8 mouse cellular contexts compared by ENCODE assay signal in genomic region chr17:57219884-57220207, GRCm38 (mm10). TPM values are rescaled to one million over a fixed set of nuclear protein-coding genes. Genes with fewer than 3 reads are reported as not detected.
DNase-seq lines count a peak whose midpoint lies in the region; ATAC-seq and TF ChIP-seq lines count a peak whose summit lies in the region.

No protein-coding gene starts in this region.

- no peaks in the 10 kb centered on the region for H3K4me1 ChIP-seq in forebrain, postnatal 0 days (ENCODE audit: insufficient read depth)
- H3K4me1 ChIP-seq in forebrain, embryonic 13.5 days: no peaks in the 10 kb centered on the region
- H3K4me1 ChIP-seq in intestine, postnatal 0 days (replicated peaks; ENCODE audit: control insufficient read depth, insufficient read depth, low read length): no peaks in the 10 kb centered on the region

- TF ChIP-seq CTCF in forebrain, postnatal 0 days (IDR thresholded peaks at IDR 0.05; ENCODE audit: low read depth): peak; percentile 43; the same call in 1 of the 2 replicates
- peak; percentile 84 for TF ChIP-seq CTCF in intestine, postnatal 0 days (IDR thresholded peaks at IDR 0.05; ENCODE audit: low read depth)

- no peaks in the 10 kb centered on the region for H3K9me3 ChIP-seq in forebrain, postnatal 0 days (ENCODE audit: low read length)
- H3K9me3 ChIP-seq in forebrain, embryonic 13.5 days (replicated peaks): no peaks in the 10 kb centered on the region
- no peaks in the 10 kb centered on the region for H3K9me3 ChIP-seq in intestine, postnatal 0 days (ENCODE audit: control insufficient read depth)

- H3K27ac ChIP-seq in forebrain, postnatal 0 days (ENCODE audit: low read depth, low read length): no peak overlapping the region
- H3K27ac ChIP-seq in forebrain, embryonic 13.5 days: no peak overlapping the region
- H3K27ac ChIP-seq in intestine, postnatal 0 days (ENCODE audit: low read depth, low read length): no peak overlapping the region

- no peaks in the 10 kb centered on the region for H3K36me3 ChIP-seq in forebrain, postnatal 0 days (ENCODE audit: insufficient read depth)
- H3K36me3 ChIP-seq in forebrain, embryonic 13.5 days (ENCODE audit: poor library complexity, severe bottlenecking): no peaks in the 10 kb centered on the region
- no peaks in the 10 kb centered on the region for H3K36me3 ChIP-seq in intestine, postnatal 0 days (ENCODE audit: control insufficient read depth, insufficient read depth)

- ATAC-seq in forebrain, postnatal 0 days: no peak
- ATAC-seq in forebrain, embryonic 13.5 days: no peak
- ATAC-seq in intestine, postnatal 0 days: 0 out of 2 replicates have a peak, but pooled peaks have one; percentile 29

- no peak overlapping the region for H3K4me2 ChIP-seq in forebrain, postnatal 0 days (ENCODE audit: low read depth)
- H3K4me2 ChIP-seq in forebrain, embryonic 13.5 days: no peak overlapping the region
- no peak overlapping the region; the same call in 1 of the 2 replicates for H3K4me2 ChIP-seq in intestine, postnatal 0 days (replicated peaks; ENCODE audit: low read depth)

- H3K27me3 ChIP-seq in forebrain, postnatal 0 days (ENCODE audit: insufficient read depth, low read length): no peaks in the 10 kb centered on the region
- H3K27me3 ChIP-seq in forebrain, embryonic 13.5 days: 0 out of 2 replicates have a peak, but pooled peaks cover 3% of the 10 kb centered on the region
- no peaks in the 10 kb centered on the region for H3K27me3 ChIP-seq in intestine, postnatal 0 days (replicated peaks; ENCODE audit: control insufficient read depth, insufficient read depth, low read length)

- H3K9ac ChIP-seq in forebrain, postnatal 0 days: no peak overlapping the region
- H3K9ac ChIP-seq in forebrain, embryonic 13.5 days: no peak overlapping the region
- H3K9ac ChIP-seq in intestine, postnatal 0 days (ENCODE audit: low read depth, low read length): no peak overlapping the region

- WGBS in forebrain, postnatal 0 days: 14% methylated on average over 3 of the region's 3 CpGs
- WGBS in forebrain, embryonic 13.5 days: 18% methylated on average over 3 of the region's 3 CpGs
- WGBS in intestine, postnatal 0 days: 28% methylated on average over 3 of the region's 3 CpGs

- H3K4me3 ChIP-seq in forebrain, postnatal 0 days (ENCODE audit: low read depth, low read length): no peak overlapping the region
- H3K4me3 ChIP-seq in forebrain, embryonic 13.5 days: no peak overlapping the region
- H3K4me3 ChIP-seq in intestine, postnatal 0 days (ENCODE audit: low read depth, low read length): no peak overlapping the region

- DNase-seq in forebrain, postnatal 0 days: no peak
- peak; percentile 15 to 58 for DNase-seq in urinary bladder, postnatal 4 days (ENCODE audit: low spot score in 2 of 2)
- DNase-seq in urinary bladder, postnatal 10 days (ENCODE audit: low spot score): no peak
- DNase-seq in naive thymus-derived CD4-positive, alpha-beta T cell, adult 2 months (ENCODE audit: low read depth): peak; percentile 50
- no peak for DNase-seq in frontal cortex, postnatal 25 days (ENCODE audit: low spot score in 2 of 2)
- no peak for DNase-seq in right cerebral cortex, adult 18-20 months

RNA-seq across cellular contexts. Expression of gene C3, which starts 8.1 kb away (rescaled TPM):
- total RNA-seq in forebrain, postnatal 0 days (2014; rRNA removed): 1.3 and 1.4 TPM in 2 replicates
- polyA plus RNA-seq in forebrain, postnatal 0 days (2015; fragmentation: Nextera tagmentation; extraction: Ambion mirVana): 0.77 and 1.2 TPM in 2 replicates
- polyA plus RNA-seq in forebrain, embryonic 13.5 days (2015; fragmentation: Nextera tagmentation; extraction: Ambion mirVana): 0.18 and 0.53 TPM in 2 replicates
- 19.5 TPM in 2 replicates for polyA plus RNA-seq in intestine, postnatal 0 days (2015; fragmentation: Nextera tagmentation; extraction: Ambion mirVana)

RNA-seq across cellular contexts. Expression of gene Tnfsf14, which starts 25.9 kb away (rescaled TPM):
- total RNA-seq in forebrain, postnatal 0 days (2014; rRNA removed): not detected in 2 replicates
- polyA plus RNA-seq in forebrain, postnatal 0 days (2015; fragmentation: Nextera tagmentation; extraction: Ambion mirVana): not detected in 2 replicates
- polyA plus RNA-seq in forebrain, embryonic 13.5 days (2015; fragmentation: Nextera tagmentation; extraction: Ambion mirVana): not detected in 2 replicates
- polyA plus RNA-seq in intestine, postnatal 0 days (2015; fragmentation: Nextera tagmentation; extraction: Ambion mirVana): 0.10 and 0.12 TPM in 2 replicates

RNA-seq across cellular contexts. Expression of gene Gpr108, which starts 28.4 kb away (rescaled TPM):
- 15.7 and 18.6 TPM in 2 replicates for total RNA-seq in forebrain, postnatal 0 days (2014; rRNA removed)
- 16.9 and 17.5 TPM in 2 replicates for polyA plus RNA-seq in forebrain, postnatal 0 days (2015; fragmentation: Nextera tagmentation; extraction: Ambion mirVana)
- 17.8 and 20.7 TPM in 2 replicates for polyA plus RNA-seq in forebrain, embryonic 13.5 days (2015; fragmentation: Nextera tagmentation; extraction: Ambion mirVana)
- polyA plus RNA-seq in intestine, postnatal 0 days (2015; fragmentation: Nextera tagmentation; extraction: Ambion mirVana): 14.7 and 16.2 TPM in 2 replicates

RNA-seq across cellular contexts. Expression of gene Trip10, which starts 29.4 kb away (rescaled TPM):
- 3.2 and 3.5 TPM in 2 replicates for total RNA-seq in forebrain, postnatal 0 days (2014; rRNA removed)
- polyA plus RNA-seq in forebrain, postnatal 0 days (2015; fragmentation: Nextera tagmentation; extraction: Ambion mirVana): 5.2 and 6.0 TPM in 2 replicates
- polyA plus RNA-seq in forebrain, embryonic 13.5 days (2015; fragmentation: Nextera tagmentation; extraction: Ambion mirVana): 18.7 and 21.7 TPM in 2 replicates
- 26.3 and 31.6 TPM in 2 replicates for polyA plus RNA-seq in intestine, postnatal 0 days (2015; fragmentation: Nextera tagmentation; extraction: Ambion mirVana)

RNA-seq across cellular contexts. Expression of gene Vav1, which starts 59.1 kb away (rescaled TPM):
- 2.2 and 2.5 TPM in 2 replicates for total RNA-seq in forebrain, postnatal 0 days (2014; rRNA removed)
- 1.6 and 1.8 TPM in 2 replicates for polyA plus RNA-seq in forebrain, postnatal 0 days (2015; fragmentation: Nextera tagmentation; extraction: Ambion mirVana)
- 0.61 and 0.82 TPM in 2 replicates for polyA plus RNA-seq in forebrain, embryonic 13.5 days (2015; fragmentation: Nextera tagmentation; extraction: Ambion mirVana)
- 1.1 and 1.5 TPM in 2 replicates for polyA plus RNA-seq in intestine, postnatal 0 days (2015; fragmentation: Nextera tagmentation; extraction: Ambion mirVana)

Comparison
In these comparisons a context has a peak if more than half of its experiments do, and no peak if none do; other contexts are left out.
1. DNase-seq: peak in urinary bladder, postnatal 4 days (2 of 2) and naive thymus-derived CD4-positive, alpha-beta T cell, adult 2 months (single experiment); none in forebrain, postnatal 0 days (single experiment), urinary bladder, postnatal 10 days (single experiment), frontal cortex, postnatal 25 days (0 of 2) and right cerebral cortex, adult 18-20 months (single experiment).